Comparison of ENCODE assay signal across 19 mouse cellular contexts in the genomic region with DNA sequence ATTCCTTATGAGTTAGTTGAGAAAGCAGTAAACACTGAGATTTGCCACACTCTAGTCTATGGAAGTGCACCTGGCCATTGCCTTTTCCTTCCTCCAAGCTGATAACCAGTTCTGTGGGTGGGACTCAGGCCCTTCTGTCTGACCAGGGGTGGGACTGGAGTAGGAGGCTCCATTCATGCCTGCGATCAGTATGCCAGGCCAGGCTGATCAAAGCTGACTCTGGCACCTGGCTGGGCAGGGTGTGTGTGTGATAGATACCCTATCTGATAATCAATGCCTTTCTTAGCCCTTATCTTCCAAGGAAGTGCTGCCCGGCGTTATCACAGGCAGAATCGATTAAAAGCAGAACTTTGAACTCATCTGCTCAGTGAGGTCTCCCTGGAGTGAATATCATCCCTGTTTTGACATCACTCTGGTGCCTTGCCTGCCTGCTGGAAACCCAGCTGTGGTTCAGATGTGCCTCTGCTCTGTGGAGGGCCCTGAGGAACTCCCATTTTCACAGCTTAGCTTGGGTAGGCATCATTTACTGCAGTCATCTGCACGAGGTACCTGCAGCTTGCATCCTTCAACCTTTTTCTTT.
"Had no signal": no experiment of that assay in that cellular context is flagged by ENCODE, and none has a peak within 500 bp of the region (broad histone marks: within the 10 kb centered on the region; RNA-seq: fewer than 3 reads in every experiment).

No protein-coding gene starts in this region.

- H3K27me3 ChIP-seq: limb, embryonic 13.5 days; liver, embryonic 12.5 days; liver, embryonic 15.5 days; lung, embryonic 15.5 days; midbrain, embryonic 12.5 days had no signal

- H3K4me2 ChIP-seq: limb, embryonic 13.5 days; liver, embryonic 12.5 days; liver, embryonic 15.5 days; lung, embryonic 15.5 days; midbrain, embryonic 12.5 days had no signal

- H3K27ac ChIP-seq: limb, embryonic 10.5 days; limb, embryonic 13.5 days; liver, embryonic 12.5 days; liver, embryonic 15.5 days; lung, embryonic 15.5 days; midbrain, embryonic 12.5 days had no signal

- H3K4me3 ChIP-seq: limb, embryonic 10.5 days; limb, embryonic 13.5 days; liver, embryonic 12.5 days; liver, embryonic 15.5 days; lung, embryonic 15.5 days; midbrain, embryonic 12.5 days had no signal

- H3K9ac ChIP-seq: limb, embryonic 13.5 days; liver, embryonic 12.5 days; liver, embryonic 15.5 days; lung, embryonic 15.5 days; midbrain, embryonic 12.5 days had no signal

- ATAC-seq: liver, embryonic 12.5 days; midbrain, embryonic 16.5 days had no signal

- H3K9me3 ChIP-seq: limb, embryonic 10.5 days; limb, embryonic 13.5 days; liver, embryonic 12.5 days; liver, embryonic 15.5 days; lung, embryonic 15.5 days; midbrain, embryonic 12.5 days had no signal

- DNase-seq: kidney, adult 18-20 months; kidney, adult 9 months; kidney, postnatal 14 days; kidney, postnatal 4 days; liver; lung, adult 18-20 months; lung, postnatal 10 days; lung, postnatal 36 days; right cerebral cortex, postnatal 25 days; spleen, adult 18-20 months; thymus, adult 18-20 months; thymus, postnatal 36 days had no signal

- H3K36me3 ChIP-seq: limb, embryonic 10.5 days; limb, embryonic 13.5 days; liver, embryonic 12.5 days; liver, embryonic 15.5 days; lung, embryonic 15.5 days; midbrain, embryonic 12.5 days had no signal

- H3K4me1 ChIP-seq: limb, embryonic 10.5 days; limb, embryonic 13.5 days; liver, embryonic 12.5 days; liver, embryonic 15.5 days; lung, embryonic 15.5 days; midbrain, embryonic 12.5 days had no signal
